Mouse (Mus musculus): ENCODE results near the gene Lcn11.
"Not testable (repeated sequence)": the region's sequence is repeated elsewhere in the genome, so short reads cannot be mapped to it uniquely, and the experiment has no call there.

The Lcn11 gene

DNA sequence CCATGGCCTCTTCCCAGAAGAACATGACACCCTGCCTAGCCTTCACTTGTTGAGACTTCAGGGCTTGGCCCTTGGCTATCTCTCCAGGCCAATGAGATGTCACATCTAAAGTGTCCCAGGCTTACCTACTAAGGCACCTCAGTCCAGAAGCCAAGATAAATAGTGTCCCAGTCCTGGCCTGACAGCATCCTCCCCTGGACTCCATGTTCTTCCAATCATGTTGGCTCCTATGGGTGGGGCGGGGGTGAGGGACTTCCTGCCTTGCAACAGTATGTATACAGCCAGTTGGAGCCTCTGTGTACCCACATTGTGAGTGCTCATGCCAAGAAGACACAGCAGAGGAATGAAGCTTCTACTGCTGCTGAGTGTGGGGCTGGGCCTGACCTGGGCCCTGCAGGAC lies at the start of gene Lcn11:
Gene Lcn11, plus strand, starts transcription at position 301 of the 400 bp plus-strand sequence.
- DNase-seq (ENCODE audit: low spot score): no peak

DNA sequence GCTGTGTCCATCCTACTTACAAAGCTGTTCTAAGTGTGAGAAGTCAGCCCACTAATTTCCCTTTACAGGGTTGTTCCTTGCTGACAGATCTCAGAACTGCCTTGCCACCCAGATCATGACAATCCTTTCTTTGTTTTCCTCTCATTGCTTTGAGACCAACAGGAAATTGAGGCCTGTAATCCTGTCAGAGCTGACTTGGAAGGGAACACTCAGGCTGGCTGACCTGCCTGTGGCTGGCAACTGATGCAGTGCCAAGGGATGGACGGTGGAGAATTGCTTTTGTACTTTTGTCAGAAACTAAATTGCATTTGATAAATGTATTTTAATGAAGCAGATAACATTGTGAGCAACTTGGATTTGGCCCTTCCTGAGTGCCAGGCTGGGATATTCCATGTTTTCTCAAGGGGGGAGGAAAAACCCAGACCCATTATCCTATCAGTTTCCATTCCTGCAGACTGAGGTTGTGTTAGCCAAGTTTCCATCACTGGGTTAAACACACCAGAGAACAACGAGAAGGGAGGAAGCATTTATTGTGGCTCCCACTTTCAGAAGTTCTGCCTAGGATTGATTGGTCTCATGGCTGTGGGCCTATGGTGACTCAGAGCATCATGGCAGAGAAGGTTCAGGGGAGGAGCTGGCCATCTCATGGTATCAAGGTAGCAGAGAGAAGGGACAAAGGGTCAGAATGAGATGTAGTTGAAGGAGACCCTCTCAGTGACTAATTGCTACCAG lies 43.5 kb upstream of the Lcn11 start:
- no peak for DNase-seq (ENCODE audit: low spot score)

GRCm38 (mm10) chr2:25736709-25737108 lies 40.1 kb upstream of the Lcn11 start, which contains the start of gene Obp2b:
Gene Obp2b, plus strand, starts transcription at chr2:25737009.
- DNase-seq (ENCODE audit: low spot score): not testable (repeated sequence)

DNA sequence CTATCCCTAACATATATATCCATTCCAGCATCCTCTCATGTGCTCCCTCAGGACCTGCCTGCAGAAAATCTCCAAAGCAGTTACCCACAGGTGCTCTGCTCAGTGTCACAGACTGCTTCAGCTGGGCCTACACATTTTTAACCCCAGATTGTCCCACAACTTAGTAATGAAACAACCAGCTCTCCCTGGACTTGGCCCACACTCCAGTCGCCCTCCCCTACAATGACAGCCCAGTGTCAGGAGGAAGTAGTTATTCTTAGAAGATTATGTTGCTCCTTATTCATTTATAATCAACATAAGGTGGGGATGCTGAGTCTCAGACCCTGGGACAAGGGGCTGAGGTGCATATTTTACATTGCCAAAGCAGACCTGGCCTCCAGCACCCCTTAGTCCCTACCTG lies 35.1 kb upstream of the Lcn11 start:
- no peak for DNase-seq (ENCODE audit: low spot score)

GRCm38 (mm10) chr2:25754201-25754600 lies 22.6 kb upstream of the Lcn11 start:
- DNase-seq (ENCODE audit: low spot score): no peak

- no peak for DNase-seq (ENCODE audit: low spot score)
Measured at GRCm38 (mm10) chr2:25758064-25758625, 18.7 kb upstream of the Lcn11 start.

- no peak for DNase-seq (ENCODE audit: low spot score)
Measured at GRCm38 (mm10) chr2:25765269-25765668, 11.5 kb upstream of the Lcn11 start, which contains the start of gene Lcn3. Gene Lcn3, plus strand, starts transcription at chr2:25765569.

- DNase-seq (ENCODE audit: low spot score): no peak
Measured at GRCm38 (mm10) chr2:25767764-25768163, 9.1 kb upstream of the Lcn11 start.

DNA sequence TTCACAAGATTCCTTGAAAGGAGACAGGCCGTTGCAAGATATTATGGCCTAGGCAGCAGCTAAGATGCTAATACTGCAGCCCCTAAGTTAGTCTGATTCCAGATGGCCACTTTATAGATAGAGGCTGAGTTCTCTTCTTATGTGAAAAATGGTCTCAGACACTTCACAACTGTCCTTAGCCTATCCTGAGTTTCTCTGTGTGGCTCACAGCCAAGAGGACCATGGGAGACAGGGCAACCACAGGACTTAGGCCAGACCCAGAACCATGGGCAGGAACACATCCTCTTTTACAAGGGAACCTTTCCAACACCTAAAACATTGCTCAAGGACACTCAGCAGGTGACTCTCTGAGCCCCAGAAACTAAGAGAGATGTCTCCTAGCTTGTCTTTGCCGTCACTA lies 3.3 kb upstream of the Lcn11 start:
- DNase-seq (ENCODE audit: low spot score): no peak

DNA sequence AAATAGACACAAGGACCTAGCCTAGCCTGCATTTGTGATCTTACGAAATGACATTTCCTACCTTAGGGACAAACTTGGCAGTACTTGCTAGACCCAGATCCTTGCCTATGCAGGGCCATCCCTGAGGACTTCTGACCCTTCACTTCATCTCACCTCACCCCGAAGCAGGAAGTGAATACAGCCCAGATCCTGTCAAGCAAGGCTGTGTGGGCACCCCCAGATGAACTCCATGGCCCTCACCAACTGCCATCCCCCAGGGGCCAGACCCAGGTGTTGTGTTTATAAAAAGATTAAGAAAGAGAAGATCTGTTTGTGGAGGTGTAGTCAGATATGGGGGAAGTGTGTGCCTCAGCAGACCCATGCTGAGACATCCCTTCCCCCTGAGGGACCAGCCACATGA lies 2.2 kb upstream of the Lcn11 start:
- no peak for DNase-seq (ENCODE audit: low spot score)

- no peak for DNase-seq (ENCODE audit: low spot score)
Measured at GRCm38 (mm10) chr2:25775991-25776390, 826 bp upstream of the Lcn11 start.

- no peak for DNase-seq (ENCODE audit: low spot score)
Measured at GRCm38 (mm10) chr2:25779076-25779475, 2.3 kb downstream of the Lcn11 start.

GRCm38 (mm10) chr2:25780921-25781320 lies 4.1 kb downstream of the Lcn11 start:
- DNase-seq (ENCODE audit: low spot score): no peak

DNA sequence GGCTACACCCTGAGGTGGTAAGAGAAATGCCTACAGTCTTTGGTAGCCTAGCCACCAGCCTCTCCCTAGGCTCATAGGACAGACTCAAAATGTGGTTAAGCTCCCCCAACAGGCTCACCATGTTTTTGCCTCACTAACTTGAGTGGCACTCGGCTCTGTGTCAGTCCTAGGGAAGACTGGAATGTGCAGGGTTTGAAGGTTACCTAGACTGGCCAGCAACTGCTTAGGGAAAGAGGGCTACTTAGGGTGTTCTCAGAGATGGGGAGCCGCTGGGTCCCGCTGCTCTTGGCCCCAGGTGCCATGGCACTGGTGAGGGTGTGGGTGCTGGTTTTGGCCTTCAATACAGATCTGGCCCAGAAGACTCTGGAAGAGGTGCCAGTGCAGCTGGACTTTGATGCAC lies 5.1 kb downstream of the Lcn11 start, which contains the start of gene Gm13539:
Gene Gm13539, plus strand, starts transcription at position 301 of the 400 bp plus-strand sequence.
- DNase-seq (ENCODE audit: low spot score): no peak

- DNase-seq (ENCODE audit: low spot score): no peak
Measured at GRCm38 (mm10) chr2:25785573-25786322, 8.9 kb downstream of the Lcn11 start.

DNA sequence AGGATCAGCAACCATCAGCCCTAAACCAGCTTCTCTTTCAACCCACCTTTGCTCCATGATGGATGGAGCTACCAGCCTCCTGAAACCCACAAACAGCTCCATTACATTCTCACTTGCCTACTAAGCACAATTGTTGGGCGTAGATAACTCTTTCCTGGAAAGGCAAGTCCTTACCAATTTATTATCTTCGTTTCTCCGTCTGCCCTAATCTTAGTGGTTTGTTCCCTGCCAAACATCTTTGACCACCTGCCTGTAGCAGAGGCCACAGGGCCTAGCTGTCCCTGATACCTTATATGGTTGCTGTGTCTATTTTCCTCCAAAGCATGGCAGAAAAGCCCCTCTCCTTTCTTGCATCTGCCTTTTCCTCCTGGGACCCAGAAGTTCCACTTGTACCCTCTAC lies 12.3 kb downstream of the Lcn11 start:
- no peak for DNase-seq (ENCODE audit: low spot score)

DNA sequence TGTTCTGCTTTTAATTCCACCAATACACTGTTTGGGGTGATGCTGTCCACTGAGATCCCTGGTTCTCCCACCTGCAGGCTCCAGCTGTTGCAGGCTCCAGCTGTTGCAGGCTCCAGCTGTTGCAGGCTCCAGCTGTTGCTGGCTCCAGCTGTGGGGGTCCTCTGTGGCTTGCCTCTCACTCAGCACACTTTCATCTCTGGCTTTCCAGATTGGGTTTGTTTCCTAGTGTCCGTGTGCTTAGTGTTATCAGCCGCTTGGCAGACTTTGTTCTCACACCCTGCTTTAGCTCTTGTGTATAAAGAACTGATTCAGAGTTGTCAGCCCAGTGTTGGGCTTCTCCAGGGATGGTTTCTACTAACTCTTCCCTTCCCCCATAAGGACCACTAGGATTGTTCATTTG lies 20.8 kb downstream of the Lcn11 start:
- DNase-seq (ENCODE audit: low spot score): no peak

DNA sequence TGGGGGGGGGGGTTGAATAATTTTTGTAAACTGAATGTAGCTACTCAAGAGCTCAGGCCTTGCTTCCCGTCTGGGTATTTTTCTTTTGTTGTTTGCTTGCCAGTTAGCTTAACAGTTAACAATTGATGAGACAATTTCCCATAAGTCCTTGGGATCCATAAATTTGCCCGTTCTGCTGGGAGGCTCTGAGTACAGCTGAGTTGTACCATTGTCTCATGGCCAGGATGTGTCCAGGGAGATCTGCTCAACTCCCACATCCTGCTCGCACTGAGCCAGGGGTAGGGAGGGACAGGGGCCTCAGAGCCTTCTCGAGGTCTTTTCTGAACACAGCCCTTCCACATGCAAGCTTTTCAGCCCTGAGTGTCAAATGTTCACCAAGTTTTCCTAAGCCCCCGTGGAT lies 21.2 kb downstream of the Lcn11 start:
- DNase-seq (ENCODE audit: low spot score): no peak

DNA sequence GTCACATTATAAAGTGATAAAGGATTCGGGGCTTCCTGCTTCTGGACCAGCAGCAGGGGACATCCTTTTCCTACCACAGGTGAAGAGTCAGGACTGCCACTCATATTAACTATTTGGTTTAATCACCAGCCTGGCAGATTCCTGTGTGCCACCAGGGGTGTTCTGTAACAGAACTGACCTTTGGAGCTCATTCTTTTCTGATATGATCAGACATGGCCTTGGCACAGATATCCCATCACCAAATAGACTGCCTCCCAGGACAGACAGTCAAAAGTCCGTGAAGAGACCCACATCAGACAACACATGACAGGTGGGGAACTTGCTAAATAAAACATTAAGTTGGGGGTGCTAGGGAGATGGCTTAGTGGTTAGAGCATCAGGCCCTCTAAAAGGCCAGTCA lies 34.9 kb downstream of the Lcn11 start:
- DNase-seq (ENCODE audit: low spot score): no peak

GRCm38 (mm10) chr2:25813364-25813763 lies 36.5 kb downstream of the Lcn11 start:
- DNase-seq (ENCODE audit: low spot score): no peak

DNA sequence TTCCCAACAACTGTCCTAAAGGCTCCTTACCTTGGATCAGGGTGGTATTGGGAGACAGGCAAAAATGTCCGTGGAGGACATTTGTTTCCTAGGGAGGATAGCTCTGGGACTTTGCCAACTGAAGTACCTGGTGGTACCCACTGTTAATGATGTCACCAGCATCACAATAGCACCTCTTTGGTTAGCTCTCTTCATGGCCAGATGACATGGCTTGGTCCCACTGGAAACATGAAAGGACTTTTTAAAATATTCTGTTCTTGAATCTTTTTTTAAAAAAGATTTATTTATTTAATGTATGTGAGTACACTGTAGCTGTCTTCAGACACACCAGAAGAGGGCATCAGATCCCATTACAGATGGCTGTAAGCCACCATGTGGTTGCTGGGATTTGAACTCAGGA lies 38.9 kb downstream of the Lcn11 start, which contains the start of gene Glt6d1:
Gene Glt6d1, minus strand, starts transcription at position 101 of the 400 bp plus-strand sequence.
- not testable (repeated sequence) for DNase-seq (ENCODE audit: low spot score)

- no peak for DNase-seq (ENCODE audit: low spot score)
Measured at GRCm38 (mm10) chr2:25822806-25823205, 46.0 kb downstream of the Lcn11 start, which contains the start of gene Lcn9. Gene Lcn9, plus strand, starts transcription at chr2:25823153.

DNA sequence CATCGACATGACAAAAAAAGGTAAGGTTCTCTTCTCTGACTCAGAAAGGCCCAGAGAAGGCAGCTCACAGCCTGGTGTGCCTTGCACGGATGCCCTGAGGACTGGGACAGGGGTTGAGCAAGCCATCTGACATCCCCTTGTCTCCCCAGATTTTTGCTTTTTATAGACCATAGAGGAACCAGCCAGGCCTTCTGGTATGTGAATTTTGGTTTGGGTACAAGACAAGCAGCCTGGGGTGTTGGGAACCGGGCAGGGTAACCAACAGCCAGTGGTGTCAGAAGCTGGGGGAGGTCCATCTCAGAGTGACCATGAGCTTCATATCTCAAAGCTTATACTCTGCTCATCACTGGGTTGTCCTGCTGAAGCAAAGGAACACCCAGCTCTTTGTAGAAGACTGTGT lies 47.9 kb downstream of the Lcn11 start:
- no peak for DNase-seq (ENCODE audit: low spot score)
